Mouse (Mus musculus) brain, embryonic 14.5 days (tissue): Measurements from ENCODE around the gene Prkar2b.

Experiments
- CTCF ChIP-seq: fragments of 200-500 bp; IDR thresholded peaks from 2 replicates; pipeline ENCODE4 v1.5.1; 2012; ENCODE audit warnings: inconsistent platforms, mild to moderate bottlenecking, moderate library complexity, borderline replicate concordance; ENCODE audit not compliant: insufficient read depth, insufficient read length; ENCODE audit errors: extremely low read depth
- POLR2A ChIP-seq: fragments of 200-500 bp; IDR thresholded peaks from 2 replicates; pipeline ENCODE4 v1.6.1; 2012; ENCODE audit warnings: mild to moderate bottlenecking, inconsistent platforms, borderline replicate concordance; ENCODE audit not compliant: poor library complexity, insufficient read depth, insufficient read length, severe bottlenecking; ENCODE audit errors: extremely low read depth

DNA sequence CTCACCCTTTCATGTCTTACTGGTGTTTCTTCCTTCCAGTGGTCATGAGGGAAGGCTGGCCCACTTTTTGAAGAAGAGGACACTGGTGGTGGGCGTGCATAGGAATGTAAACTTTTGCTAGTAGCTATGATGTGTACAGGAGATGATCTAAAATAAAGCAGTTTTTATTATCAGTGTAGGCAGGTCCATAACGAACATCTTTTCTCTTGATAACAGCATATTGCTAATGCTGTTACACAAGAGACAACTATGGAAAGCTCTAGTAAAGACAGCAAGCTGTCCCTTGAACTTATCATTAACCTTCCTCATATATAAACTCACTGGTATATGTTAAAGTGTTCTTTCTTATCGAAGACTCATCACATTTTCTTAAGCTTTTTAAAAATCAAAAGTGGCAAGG lies 123.5 kb downstream of the Prkar2b start:
- no peak for TF ChIP-seq CTCF
- no peak for TF ChIP-seq POLR2A
